Mouse (Mus musculus) mature B cell (primary cell): ENCODE data around the gene Dkk3.

Source experiments
- in situ Hi-C: fragments of 300-500 bp; cut with MboI; formaldehyde crosslinking; loops from 2 replicates; pipeline ENCODE4 v1.14.3; 2019

Dkk3 gene

GRCm38 (mm10) chr7:112158942-112159341 lies at the start of gene Dkk3:
Gene Dkk3 (minus strand): TSS chr7:112159057.
- in situ Hi-C loops = no loop called here

- in situ Hi-C loops = no loop called here
Measured at GRCm38 (mm10) chr7:112207717-112208116, 48.9 kb upstream of the Dkk3 start.

DNA sequence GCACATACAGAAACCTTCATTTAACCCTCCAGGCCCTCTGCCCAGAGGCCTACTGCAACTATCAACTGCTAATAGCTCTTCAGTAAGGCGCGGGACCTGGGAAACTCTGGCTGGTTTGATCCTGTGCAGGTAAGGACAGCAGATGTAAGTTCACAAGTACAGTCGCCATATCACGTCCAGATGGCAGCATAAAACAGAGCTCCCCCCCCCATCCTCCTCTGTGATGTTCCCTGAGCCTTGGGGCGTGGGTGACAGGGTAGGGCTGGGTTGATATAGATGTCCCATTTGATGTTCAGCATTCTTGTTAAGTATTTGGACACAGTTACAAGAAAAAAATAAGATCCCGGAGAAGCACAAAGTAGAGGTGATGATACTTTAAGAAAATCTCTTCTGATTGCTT lies 46.7 kb upstream of the Dkk3 start:
- in situ Hi-C loops = no loop called here

- in situ Hi-C loops = no loop called here
Measured at GRCm38 (mm10) chr7:112204380-112204963, 45.6 kb upstream of the Dkk3 start.

DNA sequence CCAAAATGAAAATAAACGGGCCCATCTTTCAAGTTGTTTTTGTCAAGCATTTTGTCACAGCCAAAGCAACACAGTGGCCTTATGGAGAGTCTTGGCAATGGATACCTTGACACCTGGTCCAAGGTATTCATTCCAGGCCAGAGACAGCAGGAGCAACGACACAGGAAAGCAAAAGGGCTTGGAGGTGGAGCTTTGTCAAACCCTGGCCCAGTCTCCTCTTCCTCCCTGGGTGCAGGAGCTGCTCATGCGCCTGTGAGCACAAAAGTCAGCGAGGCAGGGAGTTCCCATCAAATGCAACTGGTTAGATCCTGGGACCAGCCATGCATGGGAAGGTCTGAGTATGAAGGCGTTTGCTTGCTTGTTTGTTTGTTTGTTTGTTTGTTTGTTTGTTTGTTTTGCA lies 45.1 kb upstream of the Dkk3 start:
- in situ Hi-C loops = no loop called here

DNA sequence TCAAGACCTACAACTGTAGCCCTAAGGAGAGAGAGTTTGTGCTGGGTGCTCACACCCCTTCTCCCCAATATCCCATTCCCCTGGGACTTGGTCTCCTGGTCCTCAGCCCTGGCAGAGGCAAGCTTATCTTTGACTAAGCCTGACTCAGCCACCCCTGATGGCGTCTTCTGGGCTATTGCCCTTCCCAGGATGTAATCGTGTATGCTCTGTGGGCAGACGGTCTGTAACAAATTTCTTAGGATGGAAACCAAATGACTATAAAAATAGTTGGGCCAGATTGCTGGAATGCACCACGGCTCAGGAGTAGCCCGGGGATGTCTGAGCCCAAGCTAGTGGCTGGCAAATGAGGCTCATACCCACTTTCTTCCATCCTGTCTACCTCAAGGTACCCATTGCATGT lies 44.0 kb upstream of the Dkk3 start:
- in situ Hi-C loops = no loop called here

GRCm38 (mm10) chr7:112202194-112202593 lies 43.3 kb upstream of the Dkk3 start:
- in situ Hi-C loops = no loop called here

GRCm38 (mm10) chr7:112200761-112201160 lies 41.9 kb upstream of the Dkk3 start:
- in situ Hi-C loops = no loop called here

- in situ Hi-C loops = no loop called here
Measured at GRCm38 (mm10) chr7:112199343-112199742, 40.5 kb upstream of the Dkk3 start.

GRCm38 (mm10) chr7:112197461-112197860 lies 38.6 kb upstream of the Dkk3 start:
- in situ Hi-C loops = no loop called here

DNA sequence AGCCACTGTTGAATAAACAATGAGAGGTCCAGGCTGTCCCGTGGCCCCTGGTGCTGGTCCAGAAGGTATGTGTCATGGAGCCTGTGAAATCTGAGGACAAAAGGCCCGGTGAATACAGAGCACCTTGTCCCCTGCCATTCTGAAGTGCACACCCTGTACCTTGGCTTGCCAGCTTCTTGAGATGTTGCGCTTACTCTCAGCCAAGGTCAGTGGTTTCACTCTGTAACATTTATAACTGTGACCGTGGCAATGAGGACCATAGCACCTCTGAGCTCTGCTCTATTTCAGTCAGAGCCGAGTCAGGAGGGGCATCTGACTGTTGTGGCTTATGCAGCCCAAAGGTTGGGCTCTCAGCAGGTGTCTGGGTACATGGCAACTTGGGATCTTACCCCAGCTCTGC lies 35.4 kb upstream of the Dkk3 start:
- in situ Hi-C loops = no loop called here

DNA sequence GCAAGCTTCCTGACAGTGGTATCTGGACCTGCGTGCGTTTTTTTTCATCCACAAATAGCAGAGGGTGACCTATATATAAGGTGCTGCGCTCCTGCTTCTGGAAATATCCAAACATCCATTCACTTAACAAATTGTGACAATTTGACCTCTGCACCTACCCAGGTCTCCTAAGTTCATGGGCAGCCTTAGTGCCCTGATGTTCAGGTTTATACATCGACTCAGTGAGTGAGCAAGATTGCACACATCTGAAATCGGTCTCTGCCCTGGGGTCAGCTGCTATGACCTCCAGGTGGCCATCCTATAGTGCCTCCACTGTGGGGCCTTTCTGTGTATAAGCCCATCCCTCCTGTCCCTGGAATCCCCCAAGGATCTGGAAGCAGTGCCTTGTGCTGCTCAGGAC lies 33.9 kb upstream of the Dkk3 start:
- in situ Hi-C loops = no loop called here

DNA sequence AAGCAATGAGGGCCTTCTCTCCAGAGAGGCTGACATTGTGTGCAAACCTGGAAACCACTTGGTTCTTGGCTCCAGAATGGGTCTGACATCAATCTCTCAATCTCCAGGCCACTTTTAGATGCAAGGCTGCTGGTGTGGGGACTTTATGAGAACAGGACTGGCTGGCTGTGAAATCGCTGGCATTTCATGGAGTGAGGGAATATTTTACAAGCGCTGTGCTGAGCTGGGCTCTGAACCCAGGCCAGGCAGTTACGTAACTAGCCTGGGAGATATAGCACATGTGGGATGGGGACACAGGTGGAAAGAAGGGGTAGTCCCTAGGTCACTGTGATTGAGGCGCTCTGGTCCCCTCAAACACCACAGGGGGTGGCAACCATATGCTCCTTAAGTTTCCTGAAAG lies 33.4 kb upstream of the Dkk3 start:
- in situ Hi-C loops = no loop called here

- in situ Hi-C loops = no loop called here
Measured at GRCm38 (mm10) chr7:112187536-112188459, 28.9 kb upstream of the Dkk3 start.

GRCm38 (mm10) chr7:112186871-112187270 lies 28.0 kb upstream of the Dkk3 start:
- in situ Hi-C loops = no loop called here

- in situ Hi-C loops = no loop called here
Measured at GRCm38 (mm10) chr7:112185226-112185745, 26.4 kb upstream of the Dkk3 start.

GRCm38 (mm10) chr7:112184519-112185225 lies 25.8 kb upstream of the Dkk3 start:
- in situ Hi-C loops = no loop called here

- in situ Hi-C loops = no loop called here
Measured at GRCm38 (mm10) chr7:112183258-112183841, 24.5 kb upstream of the Dkk3 start.

DNA sequence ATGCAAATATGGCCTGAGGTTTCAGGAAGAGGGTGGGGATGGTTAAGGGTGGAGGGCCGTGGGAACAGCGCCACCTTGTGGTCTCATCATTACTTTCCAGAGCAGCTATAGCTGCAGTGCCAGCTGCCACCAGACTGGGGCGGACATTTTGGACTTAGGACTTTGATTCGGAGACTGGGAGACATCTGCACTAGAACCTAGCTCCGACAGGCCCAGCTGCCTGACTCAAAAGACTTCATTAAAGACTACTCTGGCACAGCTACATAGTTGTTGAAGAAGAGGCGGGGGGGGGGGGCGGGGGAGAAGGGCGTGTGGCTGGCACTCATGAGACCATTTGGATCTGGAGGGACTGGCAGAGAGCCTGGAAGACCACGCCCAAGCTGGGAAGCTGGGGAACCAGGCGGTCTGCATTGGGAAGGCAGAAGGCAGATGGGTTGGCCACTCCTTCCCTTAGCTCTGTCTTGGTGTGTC lies 21.4 kb upstream of the Dkk3 start:
- in situ Hi-C loops = no loop called here

GRCm38 (mm10) chr7:112176627-112177026 lies 17.8 kb upstream of the Dkk3 start:
- in situ Hi-C loops = no loop called here

DNA sequence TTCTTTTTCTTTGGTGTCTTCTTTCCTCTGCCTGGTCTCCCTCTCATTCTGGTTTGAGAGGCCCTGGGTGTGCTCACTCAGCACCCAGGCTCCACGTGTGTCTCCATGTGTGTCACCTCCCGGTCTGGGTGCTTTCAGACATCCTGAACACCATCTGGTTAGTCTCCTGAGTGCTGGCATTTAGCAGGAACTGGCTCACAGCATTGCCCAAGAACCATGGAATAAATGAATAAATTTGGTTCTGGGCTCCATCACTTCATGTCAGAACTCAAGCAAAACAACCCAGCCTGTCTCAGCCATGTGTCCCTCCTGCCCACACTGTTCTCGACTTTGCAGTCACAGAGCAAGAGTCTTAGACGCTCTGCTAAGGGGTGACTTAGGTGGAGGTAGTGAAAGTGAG lies 13.8 kb upstream of the Dkk3 start:
- in situ Hi-C loops = no loop called here
